Mouse (Mus musculus): ENCODE measurements around the gene Zfp689.
"Not testable (repeated sequence)": the region's sequence is repeated elsewhere in the genome, so short reads cannot be mapped to it uniquely, and the experiment has no call there.

Gene Zfp689

GRCm38 (mm10) chr7:127470743-127471645, 22.0 kb upstream of the Zfp689 start:
- DNase-seq (ENCODE audit: low spot score), result peak; percentile 91

- DNase-seq (ENCODE audit: low spot score), result no peak
Measured at GRCm38 (mm10) chr7:127470011-127470715, 21.2 kb upstream of the Zfp689 start.

- DNase-seq (ENCODE audit: low spot score), result no peak
Measured at GRCm38 (mm10) chr7:127466606-127467005, 17.6 kb upstream of the Zfp689 start.

- not testable (repeated sequence) for DNase-seq (ENCODE audit: low spot score)
Measured at GRCm38 (mm10) chr7:127465670-127466069, 16.7 kb upstream of the Zfp689 start.

- DNase-seq (ENCODE audit: low spot score), result no peak
Measured at GRCm38 (mm10) chr7:127465191-127465590, 16.2 kb upstream of the Zfp689 start.

- DNase-seq (ENCODE audit: low spot score), result not testable (repeated sequence)
Measured at GRCm38 (mm10) chr7:127459311-127459710, 10.4 kb upstream of the Zfp689 start, which contains the start of gene Prr14. Prr14 (plus strand) TSS chr7:127459611.

GRCm38 (mm10) chr7:127458371-127459122, 9.6 kb upstream of the Zfp689 start:
- DNase-seq (ENCODE audit: low spot score), result not testable (repeated sequence)

- DNase-seq (ENCODE audit: low spot score), result no peak
Measured at GRCm38 (mm10) chr7:127454905-127455304, 5.9 kb upstream of the Zfp689 start.

GRCm38 (mm10) chr7:127453056-127453455, 4.1 kb upstream of the Zfp689 start:
- DNase-seq (ENCODE audit: low spot score), result no peak

GRCm38 (mm10) chr7:127449966-127450365, 1.0 kb upstream of the Zfp689 start:
- no peak for DNase-seq (ENCODE audit: low spot score)

GRCm38 (mm10) chr7:127443976-127444375, 5.0 kb downstream of the Zfp689 start:
- no peak for DNase-seq (ENCODE audit: low spot score)

- DNase-seq (ENCODE audit: low spot score), result peak; percentile 56
Measured at GRCm38 (mm10) chr7:127437724-127438123, 11.2 kb downstream of the Zfp689 start.

GRCm38 (mm10) chr7:127435206-127435605, 13.8 kb downstream of the Zfp689 start:
- DNase-seq (ENCODE audit: low spot score), result no peak

GRCm38 (mm10) chr7:127426354-127426753, 22.6 kb downstream of the Zfp689 start:
- DNase-seq (ENCODE audit: low spot score), result no peak

- DNase-seq (ENCODE audit: low spot score), result no peak
Measured at GRCm38 (mm10) chr7:127425911-127426310, 23.0 kb downstream of the Zfp689 start.

- no peak for DNase-seq (ENCODE audit: low spot score)
Measured at GRCm38 (mm10) chr7:127425291-127425690, 23.7 kb downstream of the Zfp689 start.

GRCm38 (mm10) chr7:127422247-127422646, 26.7 kb downstream of the Zfp689 start:
- no peak for DNase-seq (ENCODE audit: low spot score)

GRCm38 (mm10) chr7:127421388-127422191, 27.4 kb downstream of the Zfp689 start, which contains the start of gene Zfp688:
Zfp688 (minus strand) TSS chr7:127422068.
- peak; percentile 90 for DNase-seq (ENCODE audit: low spot score)

- no peak for DNase-seq (ENCODE audit: low spot score)
Measured at GRCm38 (mm10) chr7:127411418-127411817, 37.5 kb downstream of the Zfp689 start.

GRCm38 (mm10) chr7:127406002-127406987, 42.7 kb downstream of the Zfp689 start, which contains the start of gene Zfp764:
Zfp764 (minus strand) TSS chr7:127406822.
- DNase-seq (ENCODE audit: low spot score), result peak; percentile 65
